Mouse (Mus musculus): Measurements from ENCODE around the gene Pld5.

Gene Pld5

DNA sequence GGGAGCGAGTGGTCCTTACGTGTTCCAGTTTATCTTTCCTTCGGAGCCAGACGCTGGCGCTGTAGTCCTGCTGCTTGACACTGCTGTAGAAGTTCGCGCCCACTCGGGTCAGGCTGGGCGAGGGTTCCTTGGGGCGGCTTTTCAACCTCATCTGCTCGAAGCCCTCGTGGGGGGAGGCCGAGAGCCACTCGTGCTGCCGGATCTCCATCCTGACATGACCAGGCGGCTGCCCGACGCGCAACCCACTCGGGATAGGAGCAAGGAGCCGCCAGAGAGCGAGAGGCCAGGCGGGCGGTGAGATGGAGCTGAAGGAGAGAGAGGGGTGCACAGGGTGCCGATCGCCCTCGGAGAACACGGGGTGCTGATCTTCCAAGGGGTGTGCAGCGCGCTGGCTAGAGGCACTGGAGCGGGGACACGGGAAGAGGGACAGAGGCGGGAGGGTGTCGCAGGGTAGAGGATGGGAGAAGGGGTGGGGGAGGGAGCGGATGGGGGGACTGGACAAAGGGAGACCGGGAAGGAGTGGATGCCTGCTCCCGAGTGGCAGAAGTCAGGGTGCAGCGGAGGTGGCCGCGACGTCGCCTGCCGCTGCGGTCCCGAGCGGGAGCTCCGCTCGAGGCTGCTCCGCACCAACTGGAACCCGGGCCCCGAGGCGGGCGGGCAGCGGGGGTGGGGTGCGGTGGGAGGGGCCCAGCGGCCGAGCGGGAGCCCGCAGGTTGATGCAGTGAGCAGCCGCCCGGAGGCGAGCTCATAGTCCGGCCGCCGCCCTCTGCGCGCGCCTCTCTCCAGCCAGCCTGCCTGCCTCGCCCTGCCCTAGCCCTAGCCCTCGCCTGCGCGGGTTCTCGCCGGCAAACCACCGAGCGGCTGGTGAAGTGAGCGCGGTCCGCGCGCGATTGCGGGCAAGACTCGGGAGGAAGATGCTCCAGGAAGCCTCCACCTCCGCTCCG lies at the start of gene Pld5:
TSS of gene Pld5 (minus strand) at position 646 of the 944 bp plus-strand sequence.
- DNase-seq (ENCODE audit: low spot score) = no peak

DNA sequence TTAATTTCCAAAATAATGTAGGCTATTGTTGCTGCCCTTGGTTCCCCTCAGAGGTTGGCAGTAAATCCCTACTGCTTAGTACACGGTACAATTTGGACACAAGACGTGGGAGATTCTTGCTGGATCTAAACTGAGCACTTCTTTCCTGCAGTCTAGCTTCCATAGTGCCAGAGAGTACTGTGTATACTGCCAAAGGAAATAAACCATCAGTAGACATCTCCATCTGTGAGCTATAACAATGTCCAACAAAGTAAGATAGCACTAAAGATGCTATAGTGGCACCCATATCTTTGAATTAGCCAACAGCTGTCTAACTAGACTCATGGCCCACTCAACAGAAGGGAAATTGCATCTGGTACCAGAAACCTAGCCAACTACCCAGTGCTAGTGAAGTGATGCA lies 40.0 kb upstream of the Pld5 start:
- DNase-seq (ENCODE audit: low spot score) = no peak

DNA sequence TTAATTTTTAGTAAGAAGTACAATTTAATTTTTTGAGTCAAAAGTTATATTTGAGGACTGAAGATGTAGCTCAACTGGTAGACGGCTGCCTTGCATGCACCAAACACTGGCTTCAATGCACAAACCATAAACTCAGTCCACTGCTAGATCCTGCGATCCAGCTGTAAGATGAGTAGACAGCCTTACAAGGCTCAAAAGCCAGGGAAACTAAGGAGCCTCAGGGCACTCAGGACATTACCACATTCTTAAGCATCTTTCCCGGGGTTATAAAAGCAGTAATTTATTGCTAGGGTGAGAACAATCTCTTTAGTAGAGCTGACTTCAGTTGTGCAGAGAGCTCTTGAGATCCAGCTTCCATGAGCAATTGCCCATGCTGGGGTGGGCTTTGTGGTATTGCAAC lies 35.1 kb upstream of the Pld5 start:
- DNase-seq (ENCODE audit: low spot score) = no peak

DNA sequence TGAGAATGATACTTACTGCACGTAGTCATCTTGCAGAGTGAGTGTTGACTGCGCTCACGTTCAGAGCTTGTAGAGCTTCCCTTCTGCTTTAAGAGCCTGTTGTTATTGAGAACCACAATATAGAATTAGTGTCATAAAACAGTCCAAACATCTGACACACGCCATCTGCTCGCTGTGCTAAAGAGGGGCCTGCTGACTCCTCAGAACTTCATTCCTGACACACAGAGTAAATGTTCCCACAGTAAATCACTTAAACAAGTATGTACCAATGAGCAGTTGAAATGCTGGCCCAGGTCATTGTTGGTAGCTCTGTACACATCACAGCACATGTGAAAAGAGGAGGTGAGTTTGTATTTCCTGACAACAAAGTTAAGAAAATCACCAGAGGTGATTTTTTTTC lies 14.3 kb upstream of the Pld5 start:
- no peak for DNase-seq (ENCODE audit: low spot score)

DNA sequence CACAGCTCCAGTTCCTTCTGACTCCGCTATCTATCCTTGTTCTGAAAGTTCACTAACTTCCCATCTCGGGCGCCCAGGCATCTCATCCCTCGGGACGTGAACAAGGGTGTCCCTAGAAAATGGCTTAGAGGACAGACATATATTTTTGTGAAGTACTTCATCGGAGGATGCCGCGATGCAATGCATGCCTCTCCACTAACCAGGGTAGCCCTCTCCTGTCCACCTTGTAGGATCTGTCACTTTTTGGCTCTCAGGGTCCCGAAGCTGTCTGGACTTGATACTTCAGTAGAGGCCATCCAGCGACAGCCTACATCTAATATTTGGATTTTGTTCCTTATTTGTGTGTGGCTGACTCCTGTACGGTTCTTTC lies 484 bp upstream of the Pld5 start:
- DNase-seq (ENCODE audit: low spot score) = no peak

DNA sequence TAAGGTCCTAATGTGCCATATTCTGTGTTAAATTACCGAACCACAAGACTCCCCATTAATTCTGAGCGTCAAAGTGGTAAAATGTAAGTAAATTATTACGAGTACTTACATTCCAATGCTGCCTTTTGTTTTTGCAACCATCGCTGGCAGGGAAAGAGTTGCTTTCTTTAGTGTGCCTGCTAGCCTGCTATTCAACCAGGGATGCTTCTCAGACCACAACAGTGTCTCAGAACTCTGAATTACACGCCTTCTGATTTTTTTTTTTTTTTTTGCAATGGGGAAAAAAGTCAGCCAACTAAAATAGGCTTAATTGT lies 26.4 kb downstream of the Pld5 start:
- no peak for DNase-seq (ENCODE audit: low spot score)

DNA sequence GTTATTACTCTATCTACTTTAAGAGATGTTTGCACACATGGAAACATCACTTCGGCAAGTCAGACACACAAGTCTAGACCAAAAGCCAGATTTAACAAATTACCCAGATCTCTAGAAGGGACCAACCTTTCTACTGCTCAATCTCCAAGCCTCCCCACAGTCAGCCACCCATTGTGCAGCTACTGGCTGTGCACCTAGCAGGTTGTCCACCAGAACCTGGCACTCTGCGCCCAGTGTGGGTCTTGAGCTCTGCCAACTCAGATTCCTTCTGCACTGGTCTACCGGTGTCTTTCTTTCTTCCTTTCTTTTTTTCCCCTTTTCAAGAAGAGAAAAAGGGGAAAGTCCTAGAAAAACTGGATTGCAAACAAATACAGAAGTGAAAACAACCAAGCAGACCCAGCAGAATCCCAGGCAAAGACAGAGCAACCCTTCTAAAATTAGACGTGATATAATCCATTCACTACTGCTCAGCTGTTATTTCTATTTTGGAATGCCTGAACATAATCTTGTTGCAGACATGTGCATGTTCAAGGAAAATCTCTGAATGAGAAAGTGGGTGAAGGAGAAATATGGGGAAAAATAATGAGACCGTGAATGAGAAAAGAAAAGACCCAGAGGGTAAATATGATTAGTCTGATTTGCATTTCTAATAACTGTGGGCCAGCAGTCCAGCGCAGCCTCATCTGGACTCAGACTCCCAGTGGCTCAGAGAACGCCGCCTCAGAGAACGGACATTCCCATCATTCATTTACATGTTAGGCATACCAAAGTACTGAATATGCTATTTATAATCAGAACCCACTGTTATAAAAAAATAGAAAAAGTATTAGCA lies 27.0 kb downstream of the Pld5 start:
- no peak for DNase-seq (ENCODE audit: low spot score)

DNA sequence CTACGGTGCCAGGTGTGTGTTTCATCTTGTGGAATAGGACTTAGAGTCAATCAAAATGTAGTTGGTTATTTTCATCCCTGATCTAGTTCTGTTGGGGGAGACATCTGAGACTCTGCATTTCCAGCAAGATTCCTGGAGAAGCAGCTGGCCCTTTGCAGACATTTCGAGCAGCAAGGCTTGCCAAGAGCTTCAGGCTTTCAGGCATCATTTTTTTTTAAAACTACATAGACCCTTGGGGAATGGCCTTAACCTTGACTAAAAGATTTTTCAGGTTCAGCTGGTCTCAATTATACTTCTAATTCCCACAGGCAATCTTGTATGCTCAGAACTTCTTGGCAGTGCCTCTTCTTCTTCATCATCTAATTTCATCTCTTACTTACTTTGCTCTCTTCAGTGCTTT lies 35.9 kb downstream of the Pld5 start:
- DNase-seq (ENCODE audit: low spot score) = no peak

DNA sequence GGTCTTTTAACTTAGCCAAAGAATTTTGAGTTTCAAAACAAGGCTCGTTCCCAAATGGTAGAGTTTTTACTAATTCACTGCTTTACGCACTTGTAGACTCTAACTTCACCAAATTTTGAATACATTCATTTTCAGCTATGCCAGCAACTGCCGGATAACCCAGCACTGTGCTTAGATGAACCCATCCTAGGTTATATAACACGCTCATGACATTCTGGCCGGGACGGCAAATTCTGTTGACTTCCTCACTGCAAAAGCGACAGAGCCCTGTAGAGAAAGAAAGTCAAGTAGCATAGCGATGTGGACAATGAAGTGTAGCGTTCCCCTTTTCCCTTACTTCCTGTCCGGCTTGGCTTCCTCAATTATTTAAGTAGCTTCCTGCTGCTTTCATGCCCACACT lies 51.3 kb downstream of the Pld5 start:
- DNase-seq (ENCODE audit: low spot score) = no peak

DNA sequence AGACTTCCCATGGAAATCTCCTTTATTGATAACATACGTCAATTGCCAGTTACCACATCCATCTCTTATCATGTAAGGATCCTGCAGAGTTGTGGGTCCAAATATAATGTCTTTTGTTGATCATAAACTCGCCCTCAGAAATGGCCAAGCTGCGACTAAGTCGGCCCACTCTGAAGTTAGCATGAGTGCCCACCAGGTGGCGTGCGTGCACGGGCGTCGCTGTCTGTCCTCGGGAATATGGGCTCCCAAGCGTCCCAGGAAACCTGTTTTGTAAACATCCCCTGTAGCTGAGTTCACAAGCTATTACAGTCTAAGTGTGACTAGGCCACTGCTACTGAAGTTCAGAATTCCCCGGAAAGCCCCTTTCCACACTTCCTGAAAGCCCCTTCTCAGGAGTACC lies 51.9 kb downstream of the Pld5 start:
- DNase-seq (ENCODE audit: low spot score) = no peak

DNA sequence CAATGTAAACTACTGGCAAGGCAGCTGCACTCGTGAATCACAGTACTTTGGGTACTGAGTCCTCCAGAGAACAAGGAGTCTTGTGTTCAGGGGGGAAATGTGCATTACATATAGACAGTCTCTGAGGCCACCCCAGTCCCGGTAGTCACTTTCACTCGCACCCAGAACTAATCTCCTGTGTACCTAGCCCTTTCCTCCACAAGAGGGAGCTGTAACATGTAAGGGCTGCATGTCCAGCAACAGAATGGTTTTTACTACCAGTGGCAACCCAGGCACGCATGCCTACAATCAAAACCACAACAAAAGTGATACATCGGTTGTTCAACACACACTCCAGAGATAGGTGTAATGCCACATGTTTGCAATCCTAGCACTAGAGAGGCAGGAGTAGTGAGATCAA lies 56.9 kb downstream of the Pld5 start:
- DNase-seq (ENCODE audit: low spot score) = no peak

DNA sequence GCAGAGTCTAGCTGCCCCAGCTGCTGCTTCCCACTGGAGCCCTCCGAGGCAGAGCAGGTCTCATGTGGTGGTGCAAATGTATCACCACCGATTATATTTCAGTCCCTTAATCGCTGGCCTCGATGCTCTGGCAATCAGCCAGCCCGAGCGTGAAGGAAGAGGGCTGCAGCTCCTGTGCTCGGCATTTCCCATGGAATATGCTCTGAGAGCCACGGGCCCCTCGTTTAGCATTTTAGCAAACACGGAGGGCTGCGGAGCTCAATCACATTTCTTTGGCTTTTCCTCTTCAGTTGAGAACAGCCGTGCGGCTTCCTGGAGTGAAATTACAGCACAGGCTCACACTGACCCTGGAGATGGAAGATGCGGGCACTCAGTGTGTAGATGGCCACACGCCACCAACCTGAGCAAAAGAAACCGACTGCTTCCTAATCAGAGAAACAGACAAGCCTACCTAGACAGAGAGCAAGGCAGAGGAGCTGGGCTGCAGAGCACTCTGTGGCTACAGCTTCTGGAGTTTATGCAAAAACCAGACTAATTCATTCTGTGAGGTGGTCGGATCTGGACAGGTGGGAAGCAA lies 61.4 kb downstream of the Pld5 start:
- no peak for DNase-seq (ENCODE audit: low spot score)

DNA sequence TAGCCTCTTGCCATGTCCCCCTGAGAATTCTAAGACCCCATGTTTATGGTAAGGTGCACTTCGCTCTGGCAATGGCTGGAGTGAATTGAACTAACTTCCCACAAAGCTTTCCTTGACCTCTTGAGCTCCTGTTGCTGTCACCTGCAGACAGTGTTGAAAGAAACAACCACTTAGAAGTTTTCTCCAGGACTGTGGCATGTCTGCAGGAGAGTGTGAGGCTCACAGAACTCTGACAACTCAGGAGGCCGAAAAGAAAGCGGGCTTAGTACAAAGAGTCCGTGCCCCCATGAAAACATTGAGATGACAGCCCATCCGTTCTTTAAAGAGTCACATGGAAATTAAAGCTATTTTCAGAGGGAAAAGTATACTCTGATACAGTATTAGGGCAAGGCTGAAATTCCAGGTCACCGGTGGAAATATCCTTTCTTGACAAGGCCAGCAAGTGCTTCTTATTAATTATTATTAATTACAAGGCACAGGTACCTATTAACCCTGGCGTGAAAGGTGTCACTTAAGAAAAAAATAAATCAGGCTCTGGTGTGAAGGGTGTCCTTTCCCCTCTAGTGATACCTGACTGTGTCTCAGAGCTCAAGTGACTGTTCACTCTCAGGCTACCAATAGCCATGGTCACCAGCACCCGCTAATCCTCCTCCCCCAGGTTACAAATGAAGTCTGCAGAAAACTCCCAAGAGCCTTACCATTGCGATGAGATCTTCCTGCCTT lies 62.0 kb downstream of the Pld5 start:
- no peak for DNase-seq (ENCODE audit: low spot score)

DNA sequence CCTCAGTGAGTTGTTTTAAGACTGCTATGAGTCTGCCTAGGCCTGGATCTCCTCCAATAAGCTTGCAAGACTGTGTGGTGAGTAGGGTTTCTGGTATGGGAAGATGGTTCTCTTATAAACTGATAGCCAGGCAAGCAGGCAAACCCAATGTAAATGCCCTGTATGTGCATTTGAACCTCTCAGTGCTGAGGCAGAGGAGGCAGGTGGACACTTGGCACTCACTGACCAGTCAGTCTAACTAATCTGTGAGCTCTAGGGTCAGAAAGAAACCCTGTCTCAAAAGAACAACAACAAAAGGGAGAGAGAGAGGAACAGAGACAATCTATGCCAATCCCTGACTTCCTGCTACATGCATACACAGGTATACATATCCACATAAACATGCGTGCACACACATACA lies 64.3 kb downstream of the Pld5 start:
- DNase-seq (ENCODE audit: low spot score) = no peak

DNA sequence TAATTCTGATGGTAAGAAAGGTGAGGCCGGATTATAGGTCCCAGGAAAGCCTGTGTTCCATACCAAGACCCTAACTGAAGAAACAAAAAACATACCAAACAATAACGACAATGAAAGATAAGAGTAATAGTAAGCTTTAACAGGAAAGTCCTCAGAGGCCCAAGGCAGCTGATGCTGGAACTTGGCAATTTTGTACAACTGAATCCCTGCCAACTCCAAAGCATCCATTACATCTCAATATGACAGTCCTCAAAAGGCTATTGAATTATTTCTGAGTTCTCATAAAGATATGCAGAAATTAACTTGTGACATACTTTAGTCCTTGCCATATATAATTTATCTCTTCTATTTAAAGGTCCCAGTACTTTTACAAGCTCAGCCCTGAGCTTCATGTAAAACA lies 67.1 kb downstream of the Pld5 start:
- DNase-seq (ENCODE audit: low spot score) = no peak

DNA sequence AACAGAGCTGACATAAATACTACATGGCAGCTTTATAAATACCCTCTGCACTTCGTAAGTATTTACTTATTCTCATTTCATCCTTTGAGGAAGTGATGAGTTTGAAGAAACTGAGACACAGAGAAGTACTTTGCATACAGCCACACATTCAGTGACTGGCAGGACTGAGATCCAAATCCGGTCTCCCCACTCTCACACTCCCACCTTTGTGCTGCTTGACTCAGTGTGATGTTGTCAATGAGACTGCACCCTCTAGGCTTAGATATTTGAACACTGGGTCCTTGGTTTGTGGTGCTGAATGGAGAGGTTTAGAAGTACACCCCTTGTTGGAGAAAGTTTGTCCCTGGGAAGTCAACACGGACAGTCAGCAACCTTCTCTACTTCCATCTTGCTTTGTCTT lies 72.8 kb downstream of the Pld5 start:
- DNase-seq (ENCODE audit: low spot score) = no peak

DNA sequence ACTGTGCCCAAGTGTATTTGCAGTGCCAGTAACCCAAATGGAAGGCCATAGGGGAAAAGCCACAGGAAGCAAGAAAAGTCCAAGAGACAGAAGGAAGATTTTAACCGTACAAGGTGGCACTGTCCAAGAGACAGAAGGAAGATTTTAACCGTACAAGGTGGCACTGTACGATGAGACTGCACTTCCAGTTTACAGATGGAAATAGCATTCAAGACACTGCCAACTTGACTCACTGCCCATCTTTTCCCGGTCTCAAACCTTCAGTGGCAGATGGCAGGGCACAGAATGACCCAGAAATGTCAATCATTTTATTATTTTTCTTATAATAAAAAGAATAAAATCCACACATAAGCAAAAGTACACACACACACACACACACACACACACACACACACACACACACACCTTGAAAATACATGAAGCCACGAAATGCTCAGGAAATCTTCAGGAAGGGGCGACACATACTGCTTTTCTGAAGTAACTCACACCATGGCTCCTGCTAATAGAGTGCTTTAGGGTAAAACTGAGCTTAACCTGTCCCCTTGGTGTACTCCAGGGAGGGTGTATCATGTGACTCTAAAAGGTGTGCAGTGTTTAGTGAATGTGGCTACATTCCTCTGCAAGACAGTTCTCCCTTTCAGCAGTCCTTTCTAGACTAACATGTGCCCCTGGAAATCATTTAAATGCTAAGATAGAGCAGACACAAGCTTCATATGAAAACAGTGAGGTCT lies 77.9 kb downstream of the Pld5 start:
- no peak for DNase-seq (ENCODE audit: low spot score)

DNA sequence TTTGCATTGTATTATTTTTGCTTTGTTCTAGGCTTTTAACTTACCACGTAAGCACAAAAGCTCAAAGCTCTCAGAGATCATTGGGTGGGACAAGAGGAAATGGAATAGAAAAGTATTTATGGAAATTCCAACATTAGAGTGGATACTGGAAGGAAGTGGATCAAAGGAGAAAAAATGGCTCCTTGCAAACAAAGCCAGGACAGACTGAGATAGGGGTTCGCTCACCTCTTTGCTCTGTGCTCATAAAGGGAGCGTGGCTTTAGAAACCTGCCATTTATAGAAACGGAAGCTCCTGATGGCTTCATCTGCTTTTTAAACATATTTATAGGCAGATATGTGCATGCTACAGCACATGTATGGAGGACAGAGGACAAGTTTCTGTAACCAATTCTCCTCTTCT lies 78.8 kb downstream of the Pld5 start:
- DNase-seq (ENCODE audit: low spot score) = no peak

DNA sequence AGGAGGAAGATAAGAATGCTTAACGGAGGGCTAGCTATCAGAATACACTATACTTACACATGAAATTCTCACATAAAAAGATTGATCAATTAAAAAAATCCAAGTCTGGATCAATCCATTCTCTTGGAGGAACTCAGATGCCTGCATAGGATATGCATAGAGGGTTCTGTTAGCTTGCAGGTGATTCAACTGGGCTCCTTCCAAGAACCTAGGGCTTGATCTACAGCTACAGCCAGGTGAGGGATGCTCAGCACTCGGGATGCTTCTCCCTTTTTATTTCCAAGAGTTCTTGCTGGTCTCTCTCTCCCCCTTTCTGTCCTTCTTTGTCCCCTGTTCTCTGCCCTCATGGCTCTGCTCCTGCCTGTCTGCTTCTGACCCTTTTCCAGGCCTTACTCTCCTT lies 80.4 kb downstream of the Pld5 start:
- no peak for DNase-seq (ENCODE audit: low spot score)

DNA sequence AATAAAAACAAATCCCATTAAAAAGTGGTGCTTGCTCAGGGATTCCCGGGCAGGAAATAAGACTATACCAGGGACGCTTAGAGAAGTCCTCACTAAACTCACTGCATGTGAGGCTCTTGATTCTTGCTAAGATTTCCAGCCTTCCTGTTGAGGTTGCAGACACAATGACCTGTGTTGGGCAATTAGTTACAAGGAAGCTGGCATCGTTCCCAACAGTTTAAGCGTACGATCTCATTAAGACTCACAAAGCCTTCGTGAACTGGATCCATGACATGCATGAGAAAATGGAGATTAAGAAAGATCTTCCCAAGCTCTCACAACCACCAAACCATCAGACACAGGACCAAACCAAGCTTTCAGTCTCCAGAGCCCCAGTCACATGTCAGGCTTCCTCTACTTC lies 91.1 kb downstream of the Pld5 start:
- DNase-seq (ENCODE audit: low spot score) = no peak

DNA sequence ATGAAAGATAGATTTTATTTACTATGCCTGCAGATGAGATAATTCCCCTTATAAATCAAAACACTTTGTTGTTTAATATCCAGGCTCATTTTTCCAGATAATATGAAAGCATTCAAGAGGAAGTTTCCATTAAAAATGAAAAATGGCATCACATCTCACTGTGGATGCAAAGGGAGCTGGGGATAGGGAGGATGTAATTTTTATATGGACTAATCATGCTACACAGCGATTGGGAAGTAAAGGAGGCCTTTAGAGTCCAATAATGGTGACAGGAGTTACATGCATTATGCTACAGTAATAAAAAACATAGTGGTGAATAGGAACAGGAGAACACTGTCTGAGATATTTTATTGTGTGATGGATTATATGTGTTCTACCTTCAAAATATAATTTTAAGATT lies 100.1 kb downstream of the Pld5 start:
- no peak for DNase-seq (ENCODE audit: low spot score)

DNA sequence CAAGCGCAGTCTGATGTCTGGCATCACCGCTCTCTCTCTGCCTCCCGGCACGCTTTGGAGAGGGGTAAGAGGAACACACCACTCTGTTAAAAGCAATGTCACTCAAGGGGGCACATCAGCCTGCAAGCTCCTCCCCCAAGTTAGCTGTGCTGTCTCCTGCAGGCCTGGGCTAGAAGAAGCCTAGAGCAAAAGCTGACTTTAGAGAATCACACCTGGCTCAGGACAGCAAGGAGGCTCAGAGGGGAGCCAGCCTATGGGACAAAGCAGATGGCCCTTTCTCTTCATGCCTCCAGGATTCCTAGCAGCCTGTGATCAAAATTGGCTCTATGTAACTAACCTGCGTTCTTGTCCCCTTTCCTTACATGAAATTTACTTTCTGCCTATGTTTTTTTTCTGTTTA lies 107.3 kb downstream of the Pld5 start:
- DNase-seq (ENCODE audit: low spot score) = no peak
